Mouse (Mus musculus): Measurements from ENCODE around the gene Ubtf.

GRCm38 (mm10) chr11:102305359-102305758 lies 14.2 kb downstream of the Ubtf start:
- TF ChIP-seq CTCF (IDR thresholded peaks at IDR 0.05; ENCODE audit: insufficient read depth, low read length), result no peak
- TF ChIP-seq POLR2A (IDR thresholded peaks at IDR 0.05; ENCODE audit: borderline replicate concordance, extremely low read depth, low read depth, low read length), result no peak

All from lung, adult 2 months (tissue).